Comparison of ENCODE assay signal across 1 mouse cellular context in the genomic region with DNA sequence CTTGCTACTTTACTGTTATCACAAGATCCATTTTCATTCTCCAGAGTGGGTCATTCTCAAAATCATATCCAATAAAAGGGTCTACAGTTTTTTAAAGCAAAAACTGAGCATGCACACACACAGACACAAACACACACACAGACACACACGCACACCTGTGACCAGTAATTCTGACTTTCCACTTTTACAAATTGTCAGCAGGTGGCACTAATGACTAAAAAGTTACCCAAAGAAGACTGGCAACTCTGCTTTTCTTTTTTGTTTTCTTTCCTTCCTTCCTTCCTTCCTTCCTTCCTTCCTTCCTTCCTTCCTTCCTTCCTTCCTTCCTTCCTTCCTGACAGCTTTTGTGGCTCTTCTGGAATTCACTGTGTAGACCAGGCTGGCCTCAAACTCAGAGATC.
A peak's percentile ranks its signal among the peaks of the same experiment; 100 is the strongest.
TF ChIP-seq lines count a peak whose summit lies in the region.

No protein-coding gene starts in this region.

TF ChIP-seq in CH12.LX, 34 proteins besides CTCF, POLR2A, EP300 and RAD21:
- TF ChIP-seq ZC3H11A (IDR thresholded peaks at IDR 0.05; ENCODE audit: low read depth, low read length) (peak; percentile 15; the same call in 1 of the 2 replicates), SMC3 (IDR thresholded peaks at IDR 0.05; ENCODE audit: low read depth, low read length) (peak; percentile 69), MYC (IDR thresholded peaks at IDR 0.05; ENCODE audit: low read depth, low read length) (0 out of 2 replicates have a peak, but pooled peaks have one; percentile 56), TBP (conservative IDR thresholded peaks at IDR 0.05; ENCODE audit: low read depth, low read length) (no peak)
